In the genomic region with DNA sequence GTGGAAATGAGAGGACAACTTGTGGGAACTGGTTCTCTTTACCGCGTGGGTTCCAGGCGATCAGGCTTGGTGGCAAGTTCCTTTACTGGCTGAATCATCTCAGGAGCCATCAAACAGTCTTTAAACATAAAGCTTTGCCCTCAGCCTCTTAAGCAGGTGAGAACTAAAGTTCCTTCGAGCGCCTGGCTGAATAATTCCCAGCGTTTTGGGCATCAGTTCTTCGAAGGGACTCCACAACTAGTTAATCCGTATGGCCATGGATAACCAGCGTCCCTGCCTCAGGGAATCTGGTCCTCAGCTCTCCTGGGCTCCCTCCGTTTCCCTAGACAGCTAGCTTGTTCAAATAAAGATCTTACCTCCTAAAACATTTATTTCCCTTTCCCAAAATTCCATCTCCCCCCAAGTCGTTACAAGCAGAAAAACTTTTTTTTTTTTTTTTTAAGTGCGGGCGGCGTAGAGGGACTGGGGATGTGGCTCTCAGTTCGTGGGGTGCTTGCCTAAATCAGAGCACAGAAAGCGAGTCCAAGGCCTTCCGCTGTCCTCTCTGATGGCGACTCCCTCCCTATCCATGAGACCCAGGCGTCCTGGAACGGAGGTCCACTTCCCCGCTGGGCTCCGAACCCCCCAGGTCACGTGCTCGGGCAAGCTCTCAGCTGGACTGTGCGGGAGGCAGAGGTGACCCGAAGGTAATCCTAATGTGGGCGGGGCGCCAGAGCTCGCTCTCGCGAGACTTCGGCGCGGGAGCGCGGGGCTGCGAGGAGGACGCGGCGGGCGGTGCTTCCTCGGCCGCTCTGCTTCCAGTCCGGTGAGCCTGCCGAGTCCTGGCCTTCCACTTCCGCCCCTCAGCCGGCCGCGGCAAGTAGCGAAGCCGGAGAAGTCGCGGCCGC, we compare ENCODE assay signal across 7 mouse cellular contexts. TPM values are rescaled to one million over a fixed set of nuclear protein-coding genes. Genes with fewer than 3 reads are reported as not detected.
DNase-seq lines count a peak whose midpoint lies in the region; ATAC-seq and TF ChIP-seq lines count a peak whose summit lies in the region.

A gene (plus strand): TSS at position 740 of the 887 bp plus-strand sequence.

- WGBS in embryonic facial prominence, embryonic 12.5 days: under 1% methylated on average over 54 of the region's 54 CpGs
- WGBS in kidney, adult 2 months: under 1% methylated on average over 54 of the region's 54 CpGs
- under 1% methylated on average over 53 of the region's 54 CpGs for WGBS in limb, embryonic 12.5 days
- 1% methylated on average over 47 of the region's 54 CpGs for WGBS in midbrain, embryonic 15.5 days
- under 1% methylated on average over 52 of the region's 54 CpGs for WGBS in spleen, adult 2 months

- peak within 1 kb of the TSS; percentile 94 for H3K4me3 ChIP-seq in embryonic facial prominence, embryonic 12.5 days
- H3K4me3 ChIP-seq in kidney, adult 2 months (ENCODE audit: insufficient read depth, low read depth, low read length): peak within 1 kb of the TSS; percentile 94
- peak within 1 kb of the TSS; percentile 99 for H3K4me3 ChIP-seq in limb, embryonic 12.5 days (replicated peaks)
- H3K4me3 ChIP-seq in midbrain, embryonic 15.5 days: peak within 1 kb of the TSS; percentile 76
- peak within 1 kb of the TSS; percentile 100 for H3K4me3 ChIP-seq in spleen, adult 2 months (ENCODE audit: extremely low read depth, insufficient read depth, insufficient read length)

- H3K27ac ChIP-seq in embryonic facial prominence, embryonic 12.5 days: peak within 1 kb of the TSS; percentile 94
- peak within 1 kb of the TSS; percentile 99 for H3K27ac ChIP-seq in kidney, adult 2 months (ENCODE audit: insufficient read depth, low read depth, low read length)
- peak within 1 kb of the TSS; percentile 94 for H3K27ac ChIP-seq in limb, embryonic 12.5 days
- peak within 1 kb of the TSS; percentile 90 for H3K27ac ChIP-seq in midbrain, embryonic 15.5 days
- H3K27ac ChIP-seq in spleen, adult 2 months (ENCODE audit: insufficient read depth, low read length): peak within 1 kb of the TSS; percentile 88

- H3K4me1 ChIP-seq in embryonic facial prominence, embryonic 12.5 days: peaks cover 22% of the 10 kb centered on the region
- peaks cover 12% of the 10 kb centered on the region; the same call in 1 of the 2 replicates for H3K4me1 ChIP-seq in kidney, adult 2 months (ENCODE audit: control insufficient read depth, insufficient read depth, low read length)
- peaks cover 23% of the 10 kb centered on the region for H3K4me1 ChIP-seq in limb, embryonic 12.5 days (replicated peaks)
- peaks cover 32% of the 10 kb centered on the region for H3K4me1 ChIP-seq in midbrain, embryonic 15.5 days
- H3K4me1 ChIP-seq in spleen, adult 2 months (ENCODE audit: control insufficient read depth, insufficient read depth, insufficient read length): peaks cover 14% of the 10 kb centered on the region

- H3K36me3 ChIP-seq in embryonic facial prominence, embryonic 12.5 days: no peaks in the 10 kb centered on the region
- no peaks in the 10 kb centered on the region for H3K36me3 ChIP-seq in kidney, adult 2 months (ENCODE audit: control insufficient read depth, insufficient read depth, low read length)
- H3K36me3 ChIP-seq in limb, embryonic 12.5 days: no peaks in the 10 kb centered on the region
- no peaks in the 10 kb centered on the region for H3K36me3 ChIP-seq in midbrain, embryonic 15.5 days (replicated peaks)
- no peaks in the 10 kb centered on the region for H3K36me3 ChIP-seq in spleen, adult 2 months (ENCODE audit: control insufficient read depth, insufficient read depth, low read length)

- no peaks in the 10 kb centered on the region for H3K9me3 ChIP-seq in embryonic facial prominence, embryonic 12.5 days
- H3K9me3 ChIP-seq in limb, embryonic 12.5 days: no peaks in the 10 kb centered on the region
- no peaks in the 10 kb centered on the region for H3K9me3 ChIP-seq in midbrain, embryonic 15.5 days

- no peaks in the 10 kb centered on the region for H3K27me3 ChIP-seq in embryonic facial prominence, embryonic 12.5 days
- H3K27me3 ChIP-seq in kidney, adult 2 months (replicated peaks; ENCODE audit: control insufficient read depth, insufficient read depth, low read length): no peaks in the 10 kb centered on the region
- no peaks in the 10 kb centered on the region for H3K27me3 ChIP-seq in limb, embryonic 12.5 days
- H3K27me3 ChIP-seq in midbrain, embryonic 15.5 days (replicated peaks): no peaks in the 10 kb centered on the region
- H3K27me3 ChIP-seq in spleen, adult 2 months (ENCODE audit: control insufficient read depth, insufficient read depth, low read length): no peaks in the 10 kb centered on the region

- peak within 1 kb of the TSS; percentile 95 for H3K9ac ChIP-seq in embryonic facial prominence, embryonic 12.5 days
- H3K9ac ChIP-seq in limb, embryonic 12.5 days (replicated peaks): peak within 1 kb of the TSS; percentile 95
- H3K9ac ChIP-seq in midbrain, embryonic 15.5 days: peak within 1 kb of the TSS; percentile 90

- peak within 1 kb of the TSS; percentile 97 for H3K4me2 ChIP-seq in embryonic facial prominence, embryonic 12.5 days (replicated peaks)
- peak within 1 kb of the TSS; percentile 98 for H3K4me2 ChIP-seq in limb, embryonic 12.5 days
- peak within 1 kb of the TSS; percentile 88 for H3K4me2 ChIP-seq in midbrain, embryonic 15.5 days

- ATAC-seq in embryonic facial prominence, embryonic 12.5 days (ENCODE audit: insufficient number of reproducible peaks, insufficient read depth, low FRiP score, low TSS enrichment): peak; percentile 92
- peak; percentile 93 for ATAC-seq in limb, embryonic 12.5 days (ENCODE audit: insufficient number of reproducible peaks, insufficient read depth, low FRiP score, low TSS enrichment, low read depth)
- peak; percentile 96 for ATAC-seq in midbrain, embryonic 15.5 days (replicated peaks)

- peak; percentile 94 for TF ChIP-seq POLR2A in kidney, adult 2 months (IDR thresholded peaks at IDR 0.05; ENCODE audit: low read depth, low read length)
- peak; percentile 50 for TF ChIP-seq POLR2A in spleen, adult 2 months (IDR thresholded peaks at IDR 0.05; ENCODE audit: low read depth, low read length)

- TF ChIP-seq CTCF in kidney, adult 2 months (conservative IDR thresholded peaks at IDR 0.05; ENCODE audit: insufficient read depth, insufficient read length, low read depth, low read length): no peak
- no peak for TF ChIP-seq CTCF in spleen, adult 2 months (IDR thresholded peaks at IDR 0.05; ENCODE audit: extremely low read depth, insufficient read depth, insufficient read length, insufficient replicate concordance)

- peak; percentile 100 for DNase-seq in adrenal gland, postnatal 25 days
- peak; percentile 99 for DNase-seq in heart, adult 18-20 months
- DNase-seq in kidney, adult 2 months: peak; percentile 99
- DNase-seq in spleen, adult 2 months (ENCODE audit: low read depth in 1 of 2, low spot score in 2 of 2): peak; percentile 80 to 94

RNA-seq across cellular contexts. Expression of the gene that starts here (rescaled TPM):
- total RNA-seq in adrenal gland, postnatal 25 days (2021): 39.0 and 43.1 TPM in 2 replicates
- 11.8 and 13.7 TPM in 2 replicates for polyA plus RNA-seq in embryonic facial prominence, embryonic 12.5 days (2016; fragmentation: Nextera tagmentation; extraction: Ambion mirVana)
- 10 to 100 TPM; 19.1 to 20.5 TPM for total RNA-seq in heart, adult 18-20 months (2021)
- polyA plus RNA-seq in kidney, adult 2 months (2012; rRNA removed): 5.3 and 6.7 TPM in 2 replicates
- 11.8 and 12.9 TPM in 2 replicates for polyA plus RNA-seq in limb, embryonic 12.5 days (2016; fragmentation: Nextera tagmentation; extraction: Ambion mirVana)
- 9.5 and 9.7 TPM in 2 replicates for polyA plus RNA-seq in midbrain, embryonic 15.5 days (2015; fragmentation: Nextera tagmentation; extraction: Ambion mirVana)
- polyA plus RNA-seq in spleen, adult 2 months (2012; rRNA removed): 1.1 and 1.3 TPM in 2 replicates

Comparison
In these comparisons a context has a peak if more than half of its experiments do, and no peak if none do; other contexts are left out.
1. Peak in every context shown above with its lines: DNase-seq, ATAC-seq, H3K4me3 ChIP-seq and H3K27ac ChIP-seq.